ENCODE assay signal across 17 mouse cellular contexts in the genomic region with DNA sequence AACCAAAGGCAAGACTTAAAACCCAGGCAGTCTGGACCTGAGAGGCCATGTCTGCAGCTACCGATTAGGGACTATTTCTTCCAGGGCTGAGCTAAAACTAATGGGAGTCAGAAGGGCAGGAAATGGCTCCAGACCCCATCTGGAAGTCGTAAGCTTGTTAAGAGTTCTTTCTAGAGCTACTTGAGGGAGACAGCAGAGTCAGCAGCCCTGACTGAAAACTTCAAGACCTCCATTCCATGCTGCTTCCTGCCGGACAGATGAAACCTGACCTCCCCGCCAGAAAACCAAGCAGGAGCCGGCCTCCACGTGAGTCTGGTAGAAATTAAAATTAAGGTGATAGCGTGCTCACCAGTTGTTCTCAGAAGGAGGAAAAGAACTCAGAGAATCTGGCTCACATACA.
DNase-seq lines count a peak whose midpoint lies in the region; ATAC-seq and TF ChIP-seq lines count a peak whose summit lies in the region.
"Had no signal": no experiment of that assay in that cellular context is flagged by ENCODE, and none has a peak within 500 bp of the region (broad histone marks: within the 10 kb centered on the region; RNA-seq: fewer than 3 reads in every experiment).

No protein-coding gene starts in this region.

- no peak for TF ChIP-seq POLR2A in spleen, adult 2 months (IDR thresholded peaks at IDR 0.05; ENCODE audit: low read depth, low read length)

- H3K27me3 ChIP-seq in hindbrain, embryonic 10.5 days (ENCODE audit: insufficient read depth, poor library complexity, severe bottlenecking) = no peaks in the 10 kb centered on the region
- no peaks in the 10 kb centered on the region for H3K27me3 ChIP-seq in hindbrain, embryonic 12.5 days
- no peaks in the 10 kb centered on the region for H3K27me3 ChIP-seq in spleen, adult 2 months (ENCODE audit: control insufficient read depth, insufficient read depth, low read length)
- H3K27me3 ChIP-seq in limb, embryonic 10.5 days (ENCODE audit: low read depth, poor library complexity, severe bottlenecking) = no peaks in the 10 kb centered on the region
- H3K27me3 ChIP-seq: midbrain, embryonic 15.5 days; neural tube, embryonic 15.5 days had no signal

- peaks cover 12% of the 10 kb centered on the region; the same call in 1 of the 2 replicates for H3K4me1 ChIP-seq in hindbrain, embryonic 10.5 days (replicated peaks)
- peaks cover 19% of the 10 kb centered on the region for H3K4me1 ChIP-seq in hindbrain, embryonic 12.5 days
- H3K4me1 ChIP-seq in spleen, adult 2 months (ENCODE audit: control insufficient read depth, insufficient read depth, insufficient read length) = peaks cover 27% of the 10 kb centered on the region; the same call in 1 of the 2 replicates
- peaks cover 20% of the 10 kb centered on the region for H3K4me1 ChIP-seq in limb, embryonic 10.5 days

- no peak overlapping the region for H3K27ac ChIP-seq in hindbrain, embryonic 10.5 days
- H3K27ac ChIP-seq in hindbrain, embryonic 12.5 days = no peak overlapping the region
- H3K27ac ChIP-seq in spleen, adult 2 months (ENCODE audit: insufficient read depth, low read length) = peak overlapping the region; percentile 41
- peak overlapping the region; percentile 82 for H3K27ac ChIP-seq in limb, embryonic 10.5 days
- H3K27ac ChIP-seq: midbrain, embryonic 15.5 days; neural tube, embryonic 15.5 days; stomach, postnatal 0 days had no signal

- no peak for ATAC-seq in hindbrain, embryonic 12.5 days (ENCODE audit: low FRiP score)
- ATAC-seq: intestine, postnatal 0 days; midbrain, embryonic 15.5 days had no signal

- WGBS in hindbrain, embryonic 10.5 days = 55% methylated on average over 7 of the region's 7 CpGs
- WGBS in hindbrain, embryonic 12.5 days = 51% methylated on average over 7 of the region's 7 CpGs
- WGBS in spleen, adult 2 months = 68% methylated on average over 7 of the region's 7 CpGs
- 19% methylated on average over 7 of the region's 7 CpGs for whole genome bisulfite sequencing in limb, embryonic 10.5 days

- H3K9me3 ChIP-seq in hindbrain, embryonic 10.5 days = no peaks in the 10 kb centered on the region
- no peaks in the 10 kb centered on the region for H3K9me3 ChIP-seq in hindbrain, embryonic 12.5 days (replicated peaks)
- no peaks in the 10 kb centered on the region for H3K9me3 ChIP-seq in limb, embryonic 10.5 days (replicated peaks)
- H3K9me3 ChIP-seq: midbrain, embryonic 15.5 days; neural tube, embryonic 15.5 days had no signal

- no peak for TF ChIP-seq CTCF in spleen, adult 2 months (IDR thresholded peaks at IDR 0.05; ENCODE audit: extremely low read depth, insufficient read depth, insufficient read length, insufficient replicate concordance)

- H3K9ac ChIP-seq in hindbrain, embryonic 12.5 days = no peak overlapping the region
- H3K9ac ChIP-seq: midbrain, embryonic 15.5 days; neural tube, embryonic 15.5 days had no signal

- DNase-seq in hindbrain, embryonic 10.5 days (ENCODE audit: low spot score) = peak; percentile 20
- DNase-seq in spleen, adult 2 months (ENCODE audit: low read depth in 1 of 2, low spot score in 2 of 2) = no peak
- no peak for DNase-seq in spleen, postnatal 14 days (ENCODE audit: low spot score in 2 of 2)
- peak; percentile 58 for DNase-seq in limb, embryonic 10.5 days (ENCODE audit: low spot score)
- DNase-seq in frontal cortex, postnatal 36 days (ENCODE audit: low spot score in 2 of 2) = no peak
- no peak for DNase-seq in layer of hippocampus, postnatal 25 days (ENCODE audit: extremely low spot score in 1 of 2, low spot score in 1 of 2)
- DNase-seq: adrenal gland, postnatal 25 days; cerebellum, adult 8-10 months; gastrocnemius, postnatal 10 days; layer of hippocampus, postnatal 36 days; lung, postnatal 10 days; right cerebral cortex, postnatal 25 days had no signal

- no peak overlapping the region for H3K4me2 ChIP-seq in hindbrain, embryonic 12.5 days (replicated peaks)
- H3K4me2 ChIP-seq: midbrain, embryonic 15.5 days; neural tube, embryonic 15.5 days had no signal

- no peaks in the 10 kb centered on the region for H3K36me3 ChIP-seq in hindbrain, embryonic 10.5 days
- no peaks in the 10 kb centered on the region for H3K36me3 ChIP-seq in hindbrain, embryonic 12.5 days
- H3K36me3 ChIP-seq in spleen, adult 2 months (ENCODE audit: control insufficient read depth, insufficient read depth, low read length) = no peaks in the 10 kb centered on the region
- no peaks in the 10 kb centered on the region for H3K36me3 ChIP-seq in limb, embryonic 10.5 days
- H3K36me3 ChIP-seq: midbrain, embryonic 15.5 days had no signal

- no peak overlapping the region for H3K4me3 ChIP-seq in hindbrain, embryonic 10.5 days
- H3K4me3 ChIP-seq in hindbrain, embryonic 12.5 days = no peak overlapping the region
- no peak overlapping the region for H3K4me3 ChIP-seq in spleen, adult 2 months (ENCODE audit: extremely low read depth, insufficient read depth, insufficient read length)
- H3K4me3 ChIP-seq in limb, embryonic 10.5 days = no peak overlapping the region
- H3K4me3 ChIP-seq: midbrain, embryonic 15.5 days; neural tube, embryonic 15.5 days had no signal

Comparison
In these comparisons a context has a peak if more than half of its experiments do, and no peak if none do; other contexts are left out.
1. DNase-seq: peak in hindbrain, embryonic 10.5 days (single experiment) and limb, embryonic 10.5 days (single experiment); none in spleen, adult 2 months (0 of 2), spleen, postnatal 14 days (0 of 2), frontal cortex, postnatal 36 days (0 of 2) and layer of hippocampus, postnatal 25 days (0 of 2).
2. H3K27ac ChIP-seq: peak in spleen, adult 2 months (single experiment) and limb, embryonic 10.5 days (single experiment); none in hindbrain, embryonic 10.5 days (single experiment) and hindbrain, embryonic 12.5 days (single experiment).